Mouse (Mus musculus): Measurements from ENCODE around the gene Tbce. TPM values are rescaled to one million over a fixed set of nuclear protein-coding genes. Genes with fewer than 3 reads are reported as not detected.
"Not testable (repeated sequence)": the region's sequence is repeated elsewhere in the genome, so short reads cannot be mapped to it uniquely, and the experiment has no call there.

The Tbce gene
- total and polyA plus RNA-seq, 3 experiments: 35.3 to 56.9 TPM; not detected in 1

- Histone ChIP-seq H3K9ac (ENCODE audit: control insufficient read depth, low read depth, low read length, poor library complexity, severe bottlenecking) (no peak overlapping the region), H3K27me3 (ENCODE audit: control insufficient read depth in 1 of 2, insufficient read depth in 2 of 2, low read length in 2 of 2) (no peaks in the 10 kb centered on the region), H3K79me2 (ENCODE audit: control insufficient read depth, insufficient read depth, low read length, poor library complexity) (peaks cover 16% of the 10 kb centered on the region), H3K4me3 (ENCODE audit: control insufficient read depth in 1 of 2, insufficient read depth in 1 of 2, low read depth in 2 of 2, low read length in 2 of 2) (no peak overlapping the region), H3K4me1 (ENCODE audit: control insufficient read depth in 1 of 2, insufficient read depth in 2 of 2, low read length in 2 of 2) (peaks cover 0 to 22% of the 10 kb centered on the region in 2 experiments; a peak in 3 of 4 replicates), H3K36me3 (ENCODE audit: control insufficient read depth in 1 of 2, insufficient read depth in 2 of 2, low read length in 2 of 2) (peaks cover 21 to 33% of the 10 kb centered on the region in 2 experiments), H3K27ac (ENCODE audit: control insufficient read depth, low read depth, low read length) (no peak overlapping the region), H3K9me3 (replicated peaks; ENCODE audit: insufficient read depth, low read length) (no peaks in the 10 kb centered on the region)
- TF ChIP-seq ZNF384 (IDR thresholded peaks at IDR 0.05; ENCODE audit: low read depth, low read length) (peak; percentile 63; the same call in 1 of the 2 replicates), POLR2AphosphoS2 (IDR thresholded peaks at IDR 0.05; ENCODE audit: low read length) (no peak), RCOR1 (IDR thresholded peaks at IDR 0.05; ENCODE audit: low read depth, low read length) (0 out of 2 replicates have a peak, but pooled peaks have one; percentile 21)
- DNase-seq (ENCODE audit: low read depth, low spot score): no peak
Measured at GRCm38 (mm10) chr13:14026154-14026820, 13.2 kb downstream of the Tbce start.

- Histone ChIP-seq H3K27ac (ENCODE audit: control insufficient read depth, low read depth, low read length) (no peak overlapping the region; the same call in 1 of the 2 replicates), H3K36me3 (ENCODE audit: control insufficient read depth in 1 of 2, insufficient read depth in 2 of 2, low read length in 2 of 2) (peaks cover 18 to 33% of the 10 kb centered on the region in 2 experiments)
Measured at GRCm38 (mm10) chr13:14025554-14025953, 13.9 kb downstream of the Tbce start.

GRCm38 (mm10) chr13:14021417-14021816 is 18.0 kb downstream of the Tbce start:
- not testable (repeated sequence) for H3K27me3 ChIP-seq (ENCODE audit: control insufficient read depth in 1 of 2, insufficient read depth in 2 of 2, low read length in 2 of 2); H3K9ac ChIP-seq (ENCODE audit: control insufficient read depth, low read depth, low read length, poor library complexity, severe bottlenecking); H3K9me3 ChIP-seq (replicated peaks; ENCODE audit: insufficient read depth, low read length); DNase-seq (ENCODE audit: low read depth, low spot score); H3K4me3 ChIP-seq (ENCODE audit: control insufficient read depth in 1 of 2, insufficient read depth in 1 of 2, low read depth in 2 of 2, low read length in 2 of 2); H3K79me2 ChIP-seq (ENCODE audit: control insufficient read depth, insufficient read depth, low read length, poor library complexity)
- peak overlapping the region; percentile 74; the same call in 1 of the 2 replicates for H3K27ac ChIP-seq (ENCODE audit: control insufficient read depth, low read depth, low read length)
- TF ChIP-seq ETS1 (IDR thresholded peaks at IDR 0.05; ENCODE audit: low read depth, low read length): 0 out of 2 replicates have a peak, but pooled peaks have one; percentile 36
- TF ChIP-seq GATA1 (IDR thresholded peaks at IDR 0.05; ENCODE audit: low read depth, low read length): peak; percentile 70
- TF ChIP-seq EP300 (IDR thresholded peaks at IDR 0.05; ENCODE audit: low read depth in 1 of 2, low read length in 2 of 2): peak; percentile 19 to 61; a peak in 2 of 4 replicates
- peak; percentile 68 for TF ChIP-seq TCF12 (IDR thresholded peaks at IDR 0.05; ENCODE audit: low read depth, low read length)
- peak; percentile 41 for TF ChIP-seq TAL1 (IDR thresholded peaks at IDR 0.05; ENCODE audit: low read length)
- peaks cover 21 to 29% of the 10 kb centered on the region in 2 experiments for H3K4me1 ChIP-seq (ENCODE audit: control insufficient read depth in 1 of 2, insufficient read depth in 2 of 2, low read length in 2 of 2)
- H3K36me3 ChIP-seq (ENCODE audit: control insufficient read depth in 1 of 2, insufficient read depth in 2 of 2, low read length in 2 of 2): peaks cover 22 to 28% of the 10 kb centered on the region in 2 experiments

More at GRCm38 (mm10) chr13:14025554-14025953, 13.9 kb downstream of the Tbce start:
- Histone ChIP-seq H3K4me3 (ENCODE audit: control insufficient read depth in 1 of 2, insufficient read depth in 1 of 2, low read depth in 2 of 2, low read length in 2 of 2) (no peak overlapping the region), H3K79me2 (ENCODE audit: control insufficient read depth, insufficient read depth, low read length, poor library complexity) (peaks cover 11% of the 10 kb centered on the region; the same call in 1 of the 2 replicates), H3K9me3 (replicated peaks; ENCODE audit: insufficient read depth, low read length) (no peaks in the 10 kb centered on the region), H3K27me3 (ENCODE audit: control insufficient read depth in 1 of 2, insufficient read depth in 2 of 2, low read length in 2 of 2) (no peaks in the 10 kb centered on the region), H3K4me1 (ENCODE audit: control insufficient read depth in 1 of 2, insufficient read depth in 2 of 2, low read length in 2 of 2) (peaks cover 0 to 22% of the 10 kb centered on the region in 2 experiments; a peak in 3 of 4 replicates), H3K9ac (ENCODE audit: control insufficient read depth, low read depth, low read length, poor library complexity, severe bottlenecking) (no peak overlapping the region)
- no peak for DNase-seq (ENCODE audit: low read depth, low spot score)
- no peak for TF ChIP-seq ETS1 (IDR thresholded peaks at IDR 0.05; ENCODE audit: low read depth, low read length)
- no peak for TF ChIP-seq JUND (IDR thresholded peaks at IDR 0.05; ENCODE audit: low read depth, low read length)
- no peak for TF ChIP-seq ZKSCAN1 (IDR thresholded peaks at IDR 0.05; ENCODE audit: low read depth, low read length)
- no peak for TF ChIP-seq GATA1 (IDR thresholded peaks at IDR 0.05; ENCODE audit: low read depth, low read length)
- no peak for TF ChIP-seq TBP (IDR thresholded peaks at IDR 0.05; ENCODE audit: low read depth, low read length)
- TF ChIP-seq NRF1 (IDR thresholded peaks at IDR 0.05; ENCODE audit: insufficient read depth, low read depth, low read length, poor library complexity, severe bottlenecking): no peak
- no peak for TF ChIP-seq RCOR1 (IDR thresholded peaks at IDR 0.05; ENCODE audit: low read depth, low read length)
- no peak for TF ChIP-seq MYC (IDR thresholded peaks at IDR 0.05; ENCODE audit: low read depth, low read length)
- TF ChIP-seq MAX (IDR thresholded peaks at IDR 0.05; ENCODE audit: low read length): no peak
- TF ChIP-seq GABPA (IDR thresholded peaks at IDR 0.05; ENCODE audit: low read depth, low read length): no peak
- no peak for TF ChIP-seq NELFE (IDR thresholded peaks at IDR 0.05; ENCODE audit: low read depth, low read length)
- TF ChIP-seq MXI1 (IDR thresholded peaks at IDR 0.05; ENCODE audit: low read depth, low read length): no peak
- TF ChIP-seq ZNF384 (IDR thresholded peaks at IDR 0.05; ENCODE audit: low read depth, low read length): no peak
- no peak for TF ChIP-seq POLR2AphosphoS5 (IDR thresholded peaks at IDR 0.05; ENCODE audit: borderline replicate concordance, low read depth, low read length)
- no peak for TF ChIP-seq HCFC1 (IDR thresholded peaks at IDR 0.05; ENCODE audit: low read depth, low read length)
- no peak for TF ChIP-seq KAT2A (conservative IDR thresholded peaks at IDR 0.05; ENCODE audit: low read depth, low read length)
- no peak for TF ChIP-seq POLR2A (IDR thresholded peaks at IDR 0.05; ENCODE audit: control insufficient read depth in 1 of 2, insufficient read depth in 1 of 2, low read depth in 1 of 2, low read length in 2 of 2, poor library complexity in 1 of 2)

All from MEL (cell line).